Mouse (Mus musculus): Measurements from ENCODE around the gene Nrcam.

The Nrcam gene

DNA sequence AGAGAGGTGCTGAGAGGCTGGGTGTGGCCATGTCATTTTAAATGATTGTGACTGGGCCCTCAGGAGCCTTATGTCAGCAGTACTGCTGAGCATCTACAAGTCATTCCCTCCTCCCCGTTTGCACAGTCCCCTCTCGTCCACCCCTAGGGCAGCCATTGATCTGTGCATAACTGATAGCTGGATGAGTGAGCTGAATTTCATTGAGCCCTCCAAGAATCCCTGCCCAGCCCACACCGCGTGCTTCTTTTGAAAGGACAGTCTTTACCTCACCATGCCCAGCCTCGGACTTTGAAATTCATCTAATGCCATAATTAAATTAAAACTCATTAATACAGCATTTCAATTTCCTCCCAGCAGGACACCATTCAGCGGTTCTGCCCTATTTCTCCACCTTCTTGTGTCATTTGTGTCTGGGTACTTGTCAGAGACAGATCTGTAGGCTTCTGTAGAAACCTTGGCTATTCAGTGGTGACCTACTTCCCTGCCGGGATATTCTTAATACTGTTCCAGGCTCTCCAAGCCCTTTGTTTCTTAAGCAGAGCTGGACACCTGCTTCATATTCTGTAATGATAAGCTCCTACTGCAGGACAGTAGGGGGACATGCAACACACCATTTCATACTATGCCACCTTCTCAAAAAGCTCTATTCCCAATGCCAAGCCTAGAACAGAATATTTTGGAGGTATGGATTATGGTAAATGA lies 190.9 kb downstream of the Nrcam start:
- DNase-seq (ENCODE audit: low spot score): no peak

DNA sequence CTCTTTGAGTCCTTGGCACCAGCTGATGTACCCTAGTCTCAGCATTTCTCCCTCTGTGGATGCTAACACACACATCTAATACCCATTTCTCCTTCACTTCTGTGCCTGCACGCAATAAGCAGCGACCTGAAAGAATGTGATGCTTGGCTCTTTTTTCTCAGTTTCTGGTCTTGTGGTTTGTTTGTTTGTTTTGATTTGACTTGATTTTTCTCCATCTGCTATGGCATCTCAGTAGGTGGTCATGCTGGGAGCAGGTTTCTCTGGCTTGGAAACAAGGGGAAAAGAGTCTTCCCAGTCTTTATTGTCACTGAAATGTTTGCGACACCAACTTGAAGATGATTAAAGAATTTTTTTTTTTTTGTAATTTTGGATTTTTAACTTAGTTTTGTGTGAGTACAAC lies 192.8 kb downstream of the Nrcam start:
- no peak for DNase-seq (ENCODE audit: low spot score)

DNA sequence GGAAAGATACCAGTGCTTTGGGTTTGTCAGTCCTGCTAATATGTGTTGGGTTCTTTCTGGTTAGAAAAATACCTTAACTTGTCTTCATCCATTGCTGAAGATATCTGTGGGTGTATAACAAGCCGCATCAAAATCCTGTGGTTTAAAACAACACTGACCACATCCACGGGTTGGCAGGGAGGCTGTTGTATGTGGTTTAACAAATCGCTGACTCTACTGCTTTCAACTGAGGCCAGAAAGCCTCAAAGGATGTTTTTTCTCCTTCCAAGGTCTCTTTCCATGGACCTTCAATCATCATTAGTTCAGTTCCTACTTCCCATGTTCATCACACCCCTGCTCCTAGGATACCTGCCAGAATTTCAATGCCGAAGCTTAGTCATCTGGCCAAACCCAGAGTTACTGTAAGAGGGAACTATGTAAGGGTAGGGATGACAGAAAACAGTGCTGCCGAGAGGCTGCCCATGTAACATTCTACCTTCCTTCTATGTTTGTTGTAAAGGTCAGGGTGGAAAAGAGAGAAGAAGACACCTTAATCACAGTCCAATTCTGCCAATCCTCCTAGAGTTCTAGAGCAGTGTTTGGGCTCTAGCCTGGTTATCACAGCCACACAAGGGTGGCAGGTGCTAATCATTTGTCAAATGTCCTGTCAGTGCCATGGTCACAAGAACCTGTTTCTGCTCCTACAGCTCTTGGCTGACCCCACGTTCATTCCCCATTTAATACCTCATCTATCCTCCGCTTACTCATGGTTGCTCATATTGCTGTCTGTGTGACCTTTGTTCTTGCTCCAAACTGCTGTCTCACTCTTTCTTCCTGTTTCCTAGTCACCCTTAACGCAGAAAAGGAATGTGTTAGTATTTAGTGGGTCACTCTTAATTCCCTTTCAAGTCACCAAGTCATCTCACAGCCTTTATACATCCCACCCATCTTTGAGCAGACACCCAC lies 196.2 kb downstream of the Nrcam start:
- no peak for DNase-seq (ENCODE audit: low spot score)

DNA sequence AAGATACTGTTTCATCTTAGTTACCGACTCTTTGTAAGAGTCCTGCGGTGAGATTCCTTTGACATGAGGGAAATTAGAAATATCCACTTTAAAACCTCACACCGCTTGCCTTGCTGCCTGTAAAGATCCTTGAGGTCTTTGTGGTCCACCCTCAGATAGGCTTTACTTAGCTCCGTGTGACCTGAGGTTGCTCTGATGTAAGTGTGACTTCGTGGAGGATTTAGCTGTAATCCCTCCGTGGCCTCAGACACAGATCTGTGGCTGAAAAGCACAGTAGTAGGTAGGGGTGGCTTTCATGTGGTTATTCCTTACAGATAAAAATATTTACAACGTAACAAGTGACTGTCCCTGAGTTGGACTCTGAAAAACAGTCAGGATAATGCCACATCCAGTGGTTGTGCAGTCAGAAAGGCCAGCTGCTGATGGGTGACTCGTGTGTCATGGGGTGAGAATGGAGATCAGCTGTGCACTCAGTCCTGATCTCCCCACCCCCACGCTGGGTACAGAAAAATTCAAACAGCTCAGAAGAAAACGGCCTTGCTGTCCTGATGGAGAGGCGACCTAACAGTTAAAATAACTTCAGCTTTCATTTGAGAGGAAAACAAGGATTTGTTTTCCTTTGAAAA lies 199.8 kb downstream of the Nrcam start:
- no peak for DNase-seq (ENCODE audit: low spot score)

DNA sequence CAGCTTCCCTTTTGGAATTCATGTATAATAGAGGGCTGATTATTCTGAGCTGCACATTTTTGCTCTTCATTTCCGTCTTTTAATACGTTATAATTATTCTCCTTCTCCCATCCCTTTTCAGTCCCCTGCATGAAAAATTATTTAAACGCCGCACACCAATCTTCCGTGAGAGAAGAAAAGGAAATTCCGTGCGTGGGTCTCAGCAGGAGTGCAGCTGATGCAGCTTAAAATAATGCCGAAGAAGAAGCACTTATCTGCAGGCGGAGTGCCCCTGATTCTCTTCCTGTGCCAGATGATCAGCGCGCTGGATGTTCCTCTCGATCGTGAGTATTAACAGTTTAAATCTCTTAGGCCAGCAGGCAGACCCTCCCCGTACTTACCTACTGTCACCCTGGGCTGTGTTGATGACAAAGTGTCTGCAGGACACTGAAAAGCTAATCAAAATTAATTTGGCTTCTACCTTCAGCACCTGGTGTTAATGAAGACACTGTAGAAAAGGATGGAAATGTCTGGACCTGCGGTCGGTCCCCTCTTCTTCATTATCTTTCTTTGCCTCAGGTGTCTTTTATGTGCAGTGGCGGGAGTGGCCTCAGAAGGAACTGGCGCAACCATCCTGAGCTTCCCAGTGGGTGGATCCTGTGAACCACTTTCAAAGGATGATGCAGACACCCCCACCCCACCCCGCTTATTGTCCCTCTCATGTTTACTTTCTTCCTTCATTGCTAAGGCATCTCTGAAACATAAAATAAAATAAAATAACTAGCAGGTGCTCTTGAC lies 203.8 kb downstream of the Nrcam start:
- no peak for DNase-seq (ENCODE audit: low spot score)

DNA sequence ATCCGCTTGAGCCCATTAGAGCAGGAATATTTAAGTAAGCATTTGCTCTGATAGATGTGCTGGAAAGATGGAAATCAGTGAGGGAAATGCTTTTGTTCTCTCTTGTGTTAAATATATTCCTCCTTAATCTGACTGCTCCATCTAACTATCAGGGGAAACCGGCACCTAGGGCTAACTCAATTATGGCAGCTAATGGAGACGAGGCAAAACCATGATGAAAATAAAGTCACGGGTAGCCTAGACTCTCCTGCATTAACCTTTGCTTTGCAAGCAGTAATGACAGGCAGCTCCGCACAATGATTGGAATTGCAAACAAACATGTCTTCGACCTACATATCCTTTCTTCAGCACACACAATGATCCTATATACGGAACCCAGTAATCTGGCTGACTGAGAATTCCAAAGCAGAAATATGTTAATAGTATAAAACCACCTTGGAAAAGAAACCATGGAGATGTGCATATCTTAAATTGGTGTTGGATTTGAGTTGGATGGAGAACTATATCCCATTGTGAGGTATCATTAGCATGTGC lies 205.5 kb downstream of the Nrcam start:
- no peak for DNase-seq (ENCODE audit: low spot score)

DNA sequence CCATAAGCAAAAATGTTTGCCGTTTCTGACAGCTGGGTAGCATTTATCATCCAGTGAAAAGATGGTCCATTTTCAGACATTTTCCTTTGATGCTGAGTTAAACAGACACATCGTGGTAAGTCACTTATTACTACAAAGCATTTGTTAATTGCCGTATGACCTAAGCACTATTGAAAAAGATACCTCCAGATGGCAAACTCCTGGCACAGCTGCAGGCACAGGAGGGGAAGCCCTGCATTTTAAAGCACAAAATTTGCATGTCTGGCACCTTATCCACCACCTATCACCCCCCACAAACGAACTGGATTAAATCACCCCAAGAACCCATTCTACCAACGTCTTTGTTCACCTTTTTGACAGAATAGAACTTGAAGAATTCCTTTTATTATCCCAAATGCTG lies 206.9 kb downstream of the Nrcam start:
- no peak for DNase-seq (ENCODE audit: low spot score)

DNA sequence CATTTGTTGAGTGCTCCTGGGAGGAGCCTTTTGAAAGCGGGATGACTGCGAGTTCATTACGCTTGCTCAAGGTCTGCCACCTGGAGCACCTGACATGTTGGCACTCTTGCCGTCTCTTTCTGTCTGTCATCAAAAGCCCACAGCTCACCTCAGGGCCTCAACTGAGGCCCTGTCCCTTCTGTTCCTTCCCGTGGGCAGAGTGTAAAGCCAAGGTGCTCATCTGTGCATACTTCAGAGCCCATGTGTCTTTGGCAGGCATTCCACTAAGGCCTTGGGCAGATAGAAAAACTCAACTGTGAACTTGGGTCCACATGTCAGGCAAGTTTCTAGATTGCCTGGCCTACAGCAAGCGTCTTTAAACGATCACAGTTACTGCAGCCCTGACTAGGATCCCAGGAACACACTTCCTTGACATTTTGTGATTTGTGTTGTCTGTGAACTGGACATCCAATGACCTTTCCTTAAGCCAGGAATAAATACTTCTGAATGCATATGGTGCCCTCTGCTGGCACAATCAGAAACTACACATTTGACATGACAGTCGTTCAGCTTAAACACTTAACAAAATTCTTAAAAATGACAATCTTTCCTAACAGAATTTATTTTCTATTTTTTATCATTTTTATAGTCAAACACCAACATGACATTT lies 219.2 kb downstream of the Nrcam start:
- peak; percentile 79 for DNase-seq (ENCODE audit: low spot score)

DNA sequence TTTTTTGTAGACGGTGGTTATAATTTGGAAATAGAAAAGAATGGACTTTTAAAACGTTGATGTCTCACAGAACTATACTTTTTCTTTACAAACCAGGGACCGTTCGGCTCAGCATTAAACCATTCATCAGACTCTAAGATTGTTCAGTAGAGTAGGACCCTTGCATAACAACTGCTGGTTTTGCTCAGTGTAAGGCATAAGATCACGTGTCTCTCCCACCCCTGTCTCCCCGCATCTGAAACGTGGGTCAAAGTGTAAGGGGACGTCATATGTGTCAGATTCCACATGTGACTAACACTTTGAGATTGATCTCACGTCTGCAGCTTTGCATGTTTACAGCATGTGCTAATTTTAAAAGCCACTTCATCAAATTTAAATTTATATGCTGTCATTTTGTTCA lies 219.8 kb downstream of the Nrcam start:
- no peak for DNase-seq (ENCODE audit: low spot score)

DNA sequence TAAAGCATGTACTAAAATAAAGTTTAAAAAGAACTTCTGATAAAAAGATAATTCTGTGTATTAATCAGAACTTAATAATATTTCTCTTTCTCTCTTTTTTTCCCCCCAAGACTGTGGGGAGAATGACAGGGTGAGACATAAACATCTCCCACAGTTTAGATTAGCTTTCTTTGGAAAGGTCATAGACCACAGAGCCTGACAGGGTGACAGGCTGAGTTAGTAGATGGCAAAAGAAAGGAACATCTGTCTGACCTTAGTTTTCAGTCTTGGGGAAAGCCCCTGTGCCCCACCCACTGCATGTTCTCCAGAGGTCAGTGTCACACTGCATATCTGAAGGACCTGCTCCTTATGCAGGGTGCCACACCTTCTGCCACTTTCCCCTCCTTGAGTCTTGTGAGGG lies 222.9 kb downstream of the Nrcam start:
- no peak for DNase-seq (ENCODE audit: low spot score)

DNA sequence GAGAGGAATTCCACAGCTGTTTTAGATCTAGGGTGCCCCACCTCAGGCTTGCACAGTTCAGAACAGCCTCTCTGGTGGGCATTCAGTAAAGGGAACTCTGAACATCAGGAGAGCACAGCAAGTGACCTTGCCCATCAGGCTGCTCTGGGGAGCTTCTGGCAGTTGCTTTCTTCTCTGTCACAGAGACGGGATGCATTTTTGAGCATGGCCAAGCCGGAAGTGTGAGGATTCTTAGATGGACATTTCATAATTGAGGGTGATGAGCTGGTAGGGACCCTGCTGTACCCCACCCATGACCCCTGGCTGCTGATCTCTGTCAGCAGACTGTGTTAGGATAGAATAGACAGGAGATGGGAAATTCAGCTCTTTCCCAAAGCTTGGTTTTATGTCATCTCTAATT lies 225.4 kb downstream of the Nrcam start:
- no peak for DNase-seq (ENCODE audit: low spot score)

DNA sequence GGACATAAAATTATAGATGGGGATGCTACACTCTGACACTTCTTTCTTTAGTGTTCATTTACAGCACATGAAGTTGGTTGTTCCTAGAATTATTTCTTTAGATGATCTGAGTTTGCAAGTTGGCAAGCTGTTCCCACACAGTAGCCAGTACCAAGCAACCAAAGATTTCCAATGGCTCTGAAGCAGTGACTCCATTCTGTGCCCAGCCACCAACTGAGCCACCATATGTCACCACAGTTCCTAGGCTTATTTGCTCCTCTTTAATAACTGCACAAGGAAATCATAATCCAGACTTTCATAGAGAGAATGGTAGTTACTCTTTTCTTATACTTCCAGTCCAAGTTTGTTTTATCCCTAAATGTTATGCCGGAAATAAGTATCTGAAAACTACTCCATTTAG lies 226.1 kb downstream of the Nrcam start:
- DNase-seq (ENCODE audit: low spot score): no peak

DNA sequence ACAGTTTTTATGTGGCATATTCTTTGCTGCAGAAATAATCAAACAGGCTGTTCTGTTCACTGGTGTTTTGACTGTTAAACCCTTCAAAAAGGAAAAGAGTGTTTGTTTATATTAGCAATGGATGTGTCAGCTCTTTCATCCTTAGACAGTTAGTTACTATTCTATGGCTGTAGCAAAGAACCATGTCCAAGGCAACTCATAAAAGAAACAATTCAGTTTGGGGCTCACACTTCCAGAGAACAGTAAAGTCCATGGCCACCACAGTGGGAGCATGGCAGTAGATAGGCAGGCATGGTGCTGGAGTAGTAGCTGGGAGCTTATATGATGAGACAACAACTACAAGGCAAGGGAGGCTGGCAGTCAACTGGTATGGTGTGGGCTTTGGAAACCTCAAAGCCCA lies 231.3 kb downstream of the Nrcam start:
- DNase-seq (ENCODE audit: low spot score): no peak

DNA sequence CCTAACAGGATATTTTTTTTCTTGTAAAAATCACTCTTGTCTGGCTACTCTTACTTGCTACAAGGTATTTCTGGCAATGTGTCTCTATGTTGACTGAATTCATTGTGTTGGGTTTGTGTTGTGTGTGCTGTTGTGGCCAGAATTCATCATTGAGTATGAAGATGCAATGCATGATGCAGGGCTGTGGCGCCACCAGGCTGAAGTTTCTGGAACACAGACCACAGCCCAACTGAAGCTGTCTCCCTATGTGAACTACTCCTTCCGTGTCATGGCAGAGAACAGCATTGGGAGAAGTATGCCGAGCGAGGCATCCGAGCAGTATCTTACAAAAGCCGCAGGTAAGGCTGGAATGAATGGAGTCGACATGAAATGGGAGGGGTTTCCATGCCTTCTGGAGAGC lies 241.4 kb downstream of the Nrcam start:
- no peak for DNase-seq (ENCODE audit: low spot score)

DNA sequence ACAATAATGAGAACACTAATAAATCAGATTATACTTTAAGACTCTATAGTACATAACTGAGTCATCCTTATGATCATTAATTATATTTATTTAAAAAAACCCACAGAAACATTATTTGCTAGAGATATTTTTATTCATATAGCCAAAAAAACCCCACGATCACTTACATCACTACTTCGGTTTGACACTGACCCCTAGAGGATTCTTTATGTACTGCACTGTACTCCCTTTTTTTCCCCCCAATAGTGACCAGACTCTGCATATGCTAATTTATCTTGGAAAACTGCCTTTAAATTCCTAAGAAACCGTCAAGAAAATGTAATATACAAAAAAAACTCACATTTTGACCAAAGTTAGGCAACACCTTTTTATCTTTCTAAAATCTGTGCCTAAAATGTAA lies 244.0 kb downstream of the Nrcam start:
- DNase-seq (ENCODE audit: low spot score): peak; percentile 31

DNA sequence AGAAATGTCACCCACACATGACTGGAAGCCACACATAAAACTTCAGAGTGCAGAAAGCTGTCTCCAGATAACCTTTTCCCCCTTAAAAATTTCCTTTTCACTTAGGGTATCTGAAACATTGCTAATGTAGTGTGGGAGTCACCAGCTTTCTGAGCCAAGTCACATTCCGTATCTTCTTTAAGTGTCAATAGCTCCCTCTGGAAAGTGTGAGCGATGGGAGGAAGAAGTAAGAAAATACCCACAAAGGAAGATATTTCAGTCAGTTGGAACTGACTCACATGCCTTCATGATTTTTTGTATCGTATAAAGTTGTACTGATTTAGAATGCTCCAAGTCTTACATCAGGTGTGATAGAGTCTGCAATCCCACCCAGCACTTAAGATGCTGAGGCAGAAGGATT lies 245.5 kb downstream of the Nrcam start:
- DNase-seq (ENCODE audit: low spot score): no peak

DNA sequence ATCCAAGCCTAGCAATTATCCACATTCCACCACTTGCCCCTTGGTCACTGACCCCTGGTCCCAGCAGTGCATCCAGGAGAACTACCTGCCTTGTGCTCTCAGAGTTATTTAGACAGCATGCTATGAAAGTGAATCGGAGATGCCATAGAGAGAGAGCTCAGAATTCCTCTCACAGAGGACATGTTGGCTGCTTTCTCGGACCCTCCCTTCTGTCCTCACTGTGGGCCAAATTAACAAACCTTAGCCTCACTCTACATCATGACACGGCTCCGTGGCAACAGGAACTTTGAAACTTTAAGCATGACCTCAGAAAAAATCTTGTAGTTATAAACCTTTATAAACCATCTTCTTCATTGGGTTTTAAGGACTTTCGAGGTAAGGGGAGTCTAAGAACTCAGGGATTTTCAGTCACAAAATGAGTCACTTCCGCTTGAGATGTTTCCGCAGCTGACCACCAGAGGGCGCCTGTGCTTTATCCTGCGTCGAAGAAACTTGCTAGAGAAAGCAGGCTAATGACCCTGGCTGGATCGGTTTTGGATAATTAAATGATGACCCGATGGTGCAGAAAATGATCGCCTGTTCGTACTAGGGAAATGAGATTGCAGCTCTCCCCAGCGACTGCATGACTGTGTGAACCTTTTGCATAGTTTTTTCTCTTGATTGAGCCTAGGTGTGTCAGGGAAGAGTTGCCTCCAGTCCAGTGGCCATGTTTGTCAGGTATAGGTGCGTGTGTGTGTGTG lies 272.9 kb downstream of the Nrcam start:
- DNase-seq (ENCODE audit: low spot score): peak; percentile 56

DNA sequence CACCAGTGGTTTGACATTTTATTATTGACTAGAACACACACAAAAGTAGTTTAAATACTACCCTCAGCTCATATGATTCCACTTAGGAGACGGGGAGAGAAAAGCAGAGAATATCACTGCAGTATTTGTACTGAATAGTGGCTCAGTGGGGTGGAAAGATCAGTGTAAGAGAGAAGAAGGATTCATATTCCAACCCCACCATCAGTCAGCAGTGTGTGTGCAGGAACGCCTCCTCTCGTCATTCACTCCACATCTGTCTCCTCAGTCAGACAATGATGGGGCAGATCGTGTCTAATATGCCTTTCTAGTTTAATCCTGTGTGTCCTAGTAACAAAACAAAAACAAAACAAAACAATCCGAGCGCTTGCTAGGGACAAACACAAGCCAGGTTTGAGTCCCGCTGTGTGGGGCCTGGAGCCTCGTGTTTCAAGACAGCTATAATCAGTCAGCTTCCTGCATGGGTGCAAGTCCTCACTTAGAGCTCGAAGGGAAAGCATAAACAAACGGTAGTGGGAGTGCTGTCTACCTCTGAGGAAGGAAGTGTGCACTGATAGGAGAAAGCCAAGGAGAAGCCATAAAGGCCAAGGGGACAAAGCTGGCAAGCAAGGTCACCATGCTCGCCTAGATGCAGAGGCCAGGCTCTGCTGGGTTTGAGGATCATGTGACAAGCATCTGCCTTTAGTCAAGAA lies 273.7 kb downstream of the Nrcam start:
- DNase-seq (ENCODE audit: low spot score): peak; percentile 7

DNA sequence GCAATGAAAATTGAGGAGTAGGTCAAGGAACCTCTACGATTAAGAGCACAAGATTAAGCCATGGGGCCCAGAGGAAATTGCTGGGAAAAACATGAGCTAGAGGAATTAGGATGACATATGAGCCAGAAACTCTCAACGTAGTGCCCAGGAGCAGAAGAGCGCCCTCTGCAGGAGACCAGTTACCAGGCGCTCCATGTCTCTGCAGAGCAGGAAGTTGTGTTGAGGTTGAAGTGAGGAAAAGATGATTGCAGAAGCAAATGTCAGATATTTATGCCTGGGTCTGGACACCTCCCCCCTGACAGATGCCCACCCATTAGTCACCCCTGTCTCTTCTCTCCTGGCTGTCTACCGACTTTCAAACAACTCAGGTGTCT lies 274.3 kb downstream of the Nrcam start:
- no peak for DNase-seq (ENCODE audit: low spot score)

DNA sequence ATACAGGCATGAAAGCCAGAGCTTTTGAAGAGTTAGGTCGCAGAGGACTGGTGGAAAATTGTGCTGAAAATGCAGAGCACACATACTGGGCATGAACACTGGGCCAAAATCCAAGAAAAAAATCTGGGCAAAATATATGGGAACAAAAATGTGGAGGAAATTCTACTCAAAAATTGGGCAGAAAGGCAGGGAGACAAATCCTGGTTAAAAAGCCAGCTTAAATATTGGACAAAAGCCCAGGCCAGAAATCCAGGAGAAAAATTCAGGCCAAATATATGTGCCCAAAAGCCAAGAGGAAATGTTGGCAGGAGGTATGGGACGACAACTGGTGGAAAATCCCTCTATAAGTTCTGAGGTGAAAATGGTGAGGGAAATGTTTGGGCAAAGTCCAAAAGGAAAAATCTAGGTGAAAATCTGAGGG lies 288.3 kb downstream of the Nrcam start:
- no peak for DNase-seq (ENCODE audit: low spot score)
